Mouse (Mus musculus) kidney, postnatal 14 days (tissue): Measurements from ENCODE around the gene Pakap.

Experiments used
- DNase-seq: peaks from one replicate; pipeline ENCODE4 v3.0.0; 2022; ENCODE audit warnings: mixed read lengths

Gene Pakap

DNA sequence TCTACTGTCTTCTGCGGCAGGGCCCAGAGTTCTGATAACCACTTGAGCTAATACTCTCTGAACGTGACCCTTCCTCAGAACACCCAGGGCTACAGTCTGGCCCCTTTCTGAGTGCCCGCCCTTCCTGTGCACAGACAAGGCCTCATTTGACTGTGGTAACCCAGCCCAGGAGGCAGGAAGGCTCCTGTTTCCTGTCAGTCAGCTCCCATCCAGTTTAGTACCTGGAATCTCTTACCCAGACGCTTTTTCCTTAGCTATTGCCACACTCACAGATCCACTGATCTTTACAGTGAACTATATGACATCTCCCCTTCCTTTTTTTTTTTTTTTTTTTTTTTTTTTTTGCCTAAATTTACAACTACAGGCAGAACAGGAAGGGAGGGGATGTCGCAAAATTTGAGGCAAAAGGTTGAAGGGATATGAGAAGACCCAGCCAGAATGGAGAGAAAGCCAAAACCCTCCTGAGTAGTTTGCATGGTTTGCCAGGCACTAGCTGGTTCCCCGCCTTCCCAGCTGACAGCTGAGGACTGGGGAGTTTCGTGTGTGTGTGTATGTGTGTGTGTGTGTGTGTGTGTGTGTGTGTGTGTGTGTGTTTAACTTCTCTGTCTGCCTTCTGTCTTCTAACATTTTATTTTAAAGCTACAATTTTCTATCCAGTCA lies 245.1 kb downstream of the Pakap start:
- peak; percentile 65 for DNase-seq

DNA sequence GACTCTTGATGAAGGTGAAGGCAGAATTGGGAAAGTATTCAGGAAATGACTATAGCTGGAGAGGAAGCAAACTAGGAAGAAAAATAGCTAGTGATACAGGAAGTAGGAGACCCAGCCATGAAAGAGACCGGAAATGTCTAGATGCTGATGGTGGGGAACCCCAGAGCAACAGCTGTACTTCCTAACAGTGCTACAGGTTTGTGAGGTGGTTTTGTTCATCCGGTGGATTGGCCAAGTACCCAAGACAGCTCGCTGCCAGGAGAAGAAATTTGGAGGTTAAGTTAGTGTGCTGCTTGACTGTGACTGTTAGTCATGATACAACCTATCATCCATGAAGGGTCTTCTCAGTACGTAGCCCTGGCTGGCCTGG lies 245.6 kb downstream of the Pakap start:
- peak; percentile 20 for DNase-seq

DNA sequence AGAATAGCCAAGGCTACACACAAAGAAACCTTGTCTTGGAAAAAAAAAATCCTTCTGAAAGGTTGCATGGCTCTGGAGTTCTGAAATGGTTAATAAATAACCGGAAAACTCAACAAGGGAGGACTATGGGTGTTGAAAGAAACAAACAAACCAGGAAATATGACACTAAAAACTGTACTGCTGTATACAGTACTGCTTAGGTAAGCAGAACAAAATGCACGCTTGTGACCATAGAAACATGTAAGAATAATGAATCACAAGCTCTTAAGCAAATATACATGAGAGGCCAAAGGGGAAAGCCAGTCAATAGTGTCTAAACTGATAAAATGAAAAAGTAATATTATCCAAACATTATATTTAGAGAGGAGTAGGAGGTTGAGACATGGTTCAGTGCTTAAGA lies 247.4 kb downstream of the Pakap start:
- DNase-seq: no peak

DNA sequence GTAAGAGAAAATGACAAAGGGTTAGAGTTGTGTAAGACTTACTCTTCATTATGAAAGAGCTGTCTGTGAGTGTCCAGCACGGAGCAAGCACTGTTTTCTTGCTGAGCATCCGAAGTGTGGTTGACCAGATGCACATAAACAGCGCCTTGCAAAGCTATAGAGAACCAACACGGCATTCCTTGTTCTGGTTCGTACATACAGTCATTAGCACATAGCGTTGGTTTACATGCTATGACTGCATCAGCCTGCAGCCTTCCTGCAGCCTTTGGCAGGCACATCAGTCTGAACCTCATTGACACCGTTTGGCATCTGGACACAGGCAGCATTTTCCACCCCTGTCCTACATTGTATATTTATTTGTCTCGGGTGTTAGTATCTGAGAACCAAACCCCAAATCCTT lies 248.2 kb downstream of the Pakap start:
- DNase-seq: no peak

DNA sequence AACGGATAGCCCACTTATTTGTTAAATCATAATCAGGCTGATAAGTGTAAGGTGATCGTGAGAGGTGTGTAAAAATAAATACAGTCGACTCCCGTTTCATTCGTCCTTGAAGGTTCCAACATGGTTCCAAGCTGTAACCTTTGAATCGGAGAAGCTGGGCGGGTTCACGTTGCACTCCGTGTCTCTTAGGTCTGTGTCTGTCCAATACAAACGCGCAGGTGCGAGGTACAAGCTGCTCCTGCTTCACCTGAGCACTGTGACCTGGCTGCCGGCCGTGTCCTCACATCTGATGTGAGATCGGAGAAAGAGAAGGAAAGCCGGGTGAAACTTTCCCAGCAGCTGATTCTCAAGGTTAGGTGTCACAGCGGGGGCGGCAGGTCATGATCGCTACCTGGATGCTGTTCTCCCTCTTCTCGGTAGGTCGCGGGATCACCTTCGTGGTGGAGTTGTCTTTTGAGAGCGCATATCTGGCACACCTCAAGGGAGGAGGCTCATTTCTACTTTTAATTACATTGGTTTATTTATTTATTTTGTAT lies 252.9 kb downstream of the Pakap start:
- no peak for DNase-seq

DNA sequence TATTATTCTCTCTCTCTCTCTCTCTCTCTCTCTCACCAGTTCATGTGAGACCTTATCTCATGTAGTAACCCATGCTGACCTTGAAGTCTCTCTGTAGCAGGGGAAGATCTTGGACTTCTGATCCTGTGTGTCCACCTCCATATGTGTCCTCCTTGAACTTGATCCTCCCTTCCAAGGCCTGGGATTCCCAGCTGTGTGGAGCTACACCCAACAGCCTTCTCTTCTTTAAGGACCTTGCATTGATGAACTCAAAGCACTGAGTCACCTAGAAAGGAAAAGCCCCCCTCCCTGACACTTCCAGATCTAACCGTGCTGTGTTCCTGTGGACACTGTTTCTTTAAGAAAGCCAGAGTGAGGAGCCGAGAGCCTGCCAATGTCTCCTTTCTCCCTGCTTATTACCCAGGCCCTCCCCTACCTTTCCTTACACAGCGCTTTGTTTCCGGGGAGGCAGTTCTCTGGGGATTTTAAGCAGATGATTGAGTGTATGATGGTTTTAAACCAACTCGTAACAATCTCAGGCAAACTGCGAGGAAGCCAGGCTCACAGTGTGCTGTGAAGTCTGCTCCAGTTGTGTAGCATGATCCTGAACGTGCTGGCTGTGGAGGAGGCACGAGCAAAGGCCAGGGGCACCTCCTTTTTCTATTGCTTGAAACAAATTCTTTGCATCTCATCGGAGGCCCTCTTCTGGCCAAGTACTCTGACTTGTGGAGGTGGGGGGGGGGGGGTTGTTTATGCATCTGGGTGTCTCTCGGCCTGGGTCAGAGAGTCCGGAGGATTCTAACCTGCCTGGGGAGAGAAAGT lies 253.8 kb downstream of the Pakap start:
- no peak for DNase-seq

DNA sequence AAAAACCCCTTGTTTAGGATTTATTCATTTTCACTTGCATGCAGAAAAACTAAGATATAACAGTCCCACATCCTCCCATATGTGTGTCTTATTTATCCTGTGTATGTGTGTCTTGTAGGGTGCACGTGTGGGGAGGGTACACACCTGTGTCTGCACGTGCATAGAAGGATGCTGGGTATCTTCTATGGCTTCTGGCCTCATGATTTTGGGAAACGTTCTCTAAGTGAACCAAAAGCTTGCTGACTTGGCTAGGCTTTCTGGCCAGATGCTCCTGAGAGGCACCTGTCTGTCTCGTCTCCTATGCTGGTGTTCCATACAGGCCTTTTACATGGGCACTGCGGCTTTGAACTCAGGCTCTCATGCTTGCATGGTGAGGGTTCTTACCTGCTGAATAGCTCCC lies 254.7 kb downstream of the Pakap start:
- DNase-seq: no peak

DNA sequence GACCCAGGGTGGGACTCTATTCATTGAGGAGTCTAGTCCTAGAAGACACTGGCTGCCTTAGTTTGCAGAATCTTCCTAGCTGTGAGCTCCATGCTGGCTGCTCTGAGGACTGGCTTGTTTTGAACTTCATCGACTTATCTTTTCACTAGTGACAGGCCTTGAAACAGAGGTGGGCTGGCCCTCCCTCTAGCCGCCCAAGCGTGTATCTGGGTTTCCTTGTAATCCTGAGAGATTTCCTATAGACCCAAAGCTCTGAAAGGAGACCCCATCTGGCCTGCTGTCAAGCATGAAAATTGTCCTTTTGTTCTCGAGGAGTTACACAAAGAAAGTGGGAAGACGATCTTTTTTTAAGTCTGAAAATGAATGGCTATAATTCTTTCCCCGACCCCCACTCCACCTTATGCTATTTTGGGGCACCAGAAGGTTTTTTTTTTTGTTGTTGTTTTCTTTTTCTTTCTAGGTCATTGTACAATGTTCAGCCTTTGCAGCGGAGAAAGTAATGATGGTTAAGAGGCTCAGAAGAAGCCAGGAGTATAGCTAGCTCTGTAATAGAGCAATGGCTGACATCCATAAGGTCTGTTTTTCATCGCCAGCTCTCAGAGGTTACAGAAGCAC lies 256.8 kb downstream of the Pakap start:
- DNase-seq: no peak

DNA sequence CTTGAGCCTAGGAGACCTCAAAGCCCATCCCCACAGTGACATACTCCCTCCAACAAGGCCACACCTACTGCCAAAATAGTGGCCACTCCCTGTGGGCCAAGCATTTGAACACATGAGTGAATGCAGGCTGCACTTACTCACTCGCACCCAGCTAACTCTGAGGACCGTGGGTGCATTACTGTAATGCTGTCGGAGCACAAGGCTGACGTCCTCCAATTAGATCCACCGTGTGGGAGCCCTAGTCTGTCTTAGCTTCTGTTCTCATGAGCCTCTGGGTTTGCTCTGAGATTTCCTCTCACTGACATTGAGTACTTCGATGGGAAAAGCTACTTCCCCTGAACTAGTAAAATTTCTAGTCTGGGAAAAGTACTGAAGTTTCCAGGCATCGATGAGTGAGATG lies 258.3 kb downstream of the Pakap start:
- no peak for DNase-seq

DNA sequence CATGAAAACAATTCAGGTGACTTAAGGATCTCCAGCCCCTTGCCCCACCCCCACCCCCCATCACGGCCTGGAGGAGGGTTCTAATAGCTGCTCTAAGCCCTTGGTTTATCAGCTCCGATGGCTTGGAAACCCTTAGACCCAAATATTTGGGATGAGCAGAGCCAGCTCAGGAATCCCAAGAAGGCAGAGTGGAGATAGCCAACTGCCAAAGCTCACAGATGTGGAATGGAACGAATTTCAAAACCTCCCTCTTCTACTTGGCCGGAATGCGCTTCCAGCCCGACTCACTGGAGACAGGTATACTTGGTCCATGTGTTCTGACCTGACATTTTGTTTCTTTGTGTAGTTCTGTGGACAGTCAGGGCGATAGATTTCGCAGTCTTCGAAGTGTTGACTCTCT lies 261.2 kb downstream of the Pakap start:
- no peak for DNase-seq

DNA sequence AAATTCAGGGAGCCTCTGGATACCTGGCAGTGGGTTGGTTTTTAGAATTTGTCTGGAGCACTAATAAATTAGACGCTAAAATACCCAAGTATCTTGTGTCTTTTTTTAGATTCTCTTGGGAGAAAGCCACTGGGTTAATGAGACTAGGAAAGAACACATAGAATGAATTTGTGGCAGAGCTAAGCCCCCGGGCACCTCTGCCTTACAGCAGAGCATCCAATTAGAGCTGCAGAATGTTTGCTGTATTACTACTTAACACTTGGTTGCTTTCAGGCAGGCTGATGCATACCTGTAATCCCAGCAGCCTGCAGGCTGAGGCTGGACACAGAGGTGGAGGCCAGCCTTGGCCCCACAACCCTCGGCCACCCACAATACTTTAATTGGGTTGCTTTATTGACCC lies 261.8 kb downstream of the Pakap start:
- no peak for DNase-seq

DNA sequence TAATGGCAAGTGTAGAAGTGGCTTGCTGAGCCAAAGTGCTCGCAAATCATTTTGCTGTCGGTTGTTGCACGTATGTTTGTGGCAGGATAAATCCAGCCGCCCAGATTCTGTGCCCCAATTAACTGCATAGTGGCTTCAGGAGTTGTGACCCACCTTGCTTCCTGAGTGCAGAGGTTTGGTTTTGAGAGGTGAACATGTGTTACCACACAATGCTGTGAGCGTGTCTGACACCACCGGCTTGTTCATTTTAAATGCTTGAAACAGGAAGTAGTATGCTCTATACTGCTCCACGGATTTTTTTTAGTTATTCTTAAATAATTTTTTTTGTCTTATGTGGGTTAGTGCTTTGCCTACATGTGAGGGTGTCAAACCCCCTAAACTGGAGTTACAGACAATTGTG lies 264.3 kb downstream of the Pakap start:
- DNase-seq: no peak

DNA sequence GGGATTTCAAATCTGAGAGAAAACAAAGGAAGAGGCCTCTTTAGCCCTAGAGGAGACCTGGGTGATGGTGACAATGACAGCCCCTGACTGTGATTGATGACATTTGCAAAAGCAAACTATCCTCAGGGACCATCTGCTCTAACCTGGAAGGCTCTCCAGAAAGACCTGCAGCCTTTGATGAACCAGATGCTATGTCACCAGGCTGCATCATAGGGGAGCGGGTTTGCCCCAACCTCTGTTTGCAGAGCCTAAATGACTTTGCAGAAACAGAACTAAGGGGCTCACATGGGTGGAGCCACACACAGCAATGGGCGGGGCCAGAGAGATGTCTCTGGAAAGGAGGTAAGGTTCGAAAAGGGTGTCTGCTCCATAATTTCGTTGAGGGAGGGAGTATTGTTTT lies 265.1 kb downstream of the Pakap start:
- no peak for DNase-seq

DNA sequence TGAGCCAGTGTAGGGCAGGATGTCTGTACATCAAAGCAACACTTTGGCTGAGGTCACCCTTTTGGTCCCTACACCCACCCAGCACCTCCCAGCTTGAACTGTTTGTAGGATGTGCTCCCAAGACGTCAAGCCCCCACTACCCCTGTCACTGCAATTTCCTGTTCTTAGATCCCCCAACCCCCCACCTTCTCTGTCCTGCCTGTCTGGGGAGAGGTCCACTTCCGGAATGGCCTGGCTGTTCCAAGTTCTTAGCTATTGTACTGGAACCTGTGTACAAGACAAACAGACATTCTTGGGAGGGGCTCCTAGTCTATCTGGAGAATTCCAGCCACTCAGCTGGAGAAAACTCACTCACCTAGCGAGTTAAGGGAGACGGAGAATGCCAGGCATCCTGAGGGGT lies 266.2 kb downstream of the Pakap start:
- peak; percentile 52 for DNase-seq

DNA sequence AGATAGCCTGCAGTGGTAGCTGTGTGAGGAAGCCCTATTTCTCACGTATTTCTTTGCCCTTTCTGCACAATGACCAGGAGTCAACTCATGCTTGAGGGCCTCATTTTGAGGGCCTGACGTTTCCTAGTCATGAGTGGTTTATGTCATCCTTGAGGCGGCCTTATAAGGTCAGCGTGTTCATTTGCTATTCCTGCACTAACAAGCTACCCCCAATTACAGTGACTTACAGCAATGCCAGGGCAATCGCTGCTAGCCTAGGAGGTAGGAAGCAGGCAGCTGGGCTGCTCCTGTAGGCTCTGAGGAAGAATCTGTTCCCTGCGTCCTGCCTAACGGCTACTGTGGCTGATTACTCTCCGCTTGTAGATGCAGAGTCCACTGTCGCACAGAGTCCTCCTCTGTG lies 269.1 kb downstream of the Pakap start:
- no peak for DNase-seq

DNA sequence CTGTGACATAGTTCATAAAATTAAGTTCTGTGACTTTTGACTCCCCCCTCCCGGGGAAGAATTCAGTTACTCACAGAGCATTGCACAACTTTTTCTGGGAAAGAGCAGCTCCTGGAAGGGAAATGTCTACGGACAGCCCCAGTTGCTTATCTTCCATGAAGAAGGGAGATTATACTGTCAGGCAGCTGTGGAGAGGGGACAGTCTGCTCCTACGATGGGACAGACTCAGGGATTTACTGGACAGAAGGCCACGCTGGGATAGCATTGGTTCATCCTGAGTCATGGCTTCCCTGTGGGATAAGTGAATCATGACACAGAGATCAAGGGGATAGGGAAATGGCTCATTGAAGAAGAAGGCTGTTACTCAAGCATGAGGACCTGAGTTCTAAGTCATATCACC lies 271.4 kb downstream of the Pakap start:
- peak; percentile 24 for DNase-seq

DNA sequence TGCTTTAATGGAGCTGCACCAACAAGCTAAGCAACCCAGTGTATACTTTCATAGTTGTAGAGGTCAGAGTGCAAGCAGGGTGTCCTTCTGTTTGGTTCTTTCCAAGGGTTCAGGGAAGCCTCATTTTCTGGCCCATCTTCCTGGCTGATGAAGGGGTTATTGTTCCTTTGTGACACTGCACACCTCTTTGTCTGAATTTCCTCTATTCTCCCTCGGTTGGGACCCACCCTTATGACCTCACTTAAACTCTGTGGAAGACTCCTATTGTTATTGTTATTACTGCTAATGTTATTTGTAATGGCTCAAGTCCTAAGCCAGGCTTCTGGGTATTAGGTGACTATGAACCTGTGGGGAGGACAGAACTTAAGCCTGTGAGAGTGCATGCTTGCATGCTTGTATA lies 273.9 kb downstream of the Pakap start:
- no peak for DNase-seq

DNA sequence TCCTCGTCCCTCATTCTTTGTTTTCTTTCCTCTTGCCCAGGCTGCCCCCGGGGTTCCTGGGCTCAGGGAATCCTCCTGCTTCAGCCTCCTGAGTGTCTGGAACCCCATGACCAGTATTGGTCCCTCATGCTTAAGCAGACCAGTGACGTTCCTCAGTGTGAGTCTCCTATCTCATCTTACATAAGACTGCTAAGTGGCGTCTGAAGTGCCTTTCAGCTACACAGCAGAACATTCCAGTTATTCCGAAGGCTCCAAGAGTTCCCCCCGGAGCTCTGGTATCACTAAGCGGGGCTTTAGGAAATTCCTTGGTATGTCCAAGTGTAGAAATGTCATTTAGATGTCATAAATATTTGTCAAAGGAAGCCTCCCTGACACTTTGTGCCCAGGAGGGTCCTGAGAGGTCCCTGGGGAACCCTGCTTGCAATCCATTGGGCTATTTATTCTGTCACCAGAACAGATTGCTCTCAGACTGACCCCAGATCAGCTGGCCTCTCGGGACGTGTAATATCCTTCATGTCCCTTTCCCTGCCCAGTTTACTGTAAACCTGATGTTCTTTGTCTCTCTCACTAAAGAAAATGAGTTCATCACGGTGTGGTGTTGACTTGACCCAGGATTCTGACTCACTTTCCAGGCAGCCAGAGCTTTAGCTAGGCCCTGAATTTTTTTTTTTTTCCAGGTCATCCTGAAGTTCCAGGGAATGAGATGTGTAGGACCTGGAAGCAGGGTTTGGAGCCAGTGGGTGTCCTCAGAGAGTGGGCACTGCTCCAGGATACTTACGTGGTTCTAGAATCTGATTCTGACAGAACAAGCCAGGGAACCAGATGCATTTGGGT lies 274.7 kb downstream of the Pakap start:
- DNase-seq: peak; percentile 63

DNA sequence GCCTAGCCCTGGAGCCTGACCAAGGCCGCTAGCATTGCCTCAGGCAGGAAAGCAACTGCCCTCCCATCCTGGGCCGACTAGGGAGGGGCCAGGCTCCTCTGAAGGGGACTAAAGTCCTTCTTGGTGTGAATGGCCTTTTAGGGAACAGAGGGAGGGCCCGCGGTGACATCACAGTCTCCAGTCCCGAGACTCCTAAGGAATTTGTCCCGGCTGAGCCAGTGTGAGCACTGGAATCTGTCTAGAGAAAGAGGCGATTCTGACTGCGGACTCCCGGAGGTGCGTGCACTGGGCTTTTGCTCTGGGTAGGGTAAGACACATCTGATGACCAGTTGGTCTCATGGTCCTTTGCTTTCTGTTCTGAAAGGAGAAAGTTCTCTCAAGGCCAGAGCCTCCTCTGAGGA lies 277.1 kb downstream of the Pakap start:
- DNase-seq: peak; percentile 94

DNA sequence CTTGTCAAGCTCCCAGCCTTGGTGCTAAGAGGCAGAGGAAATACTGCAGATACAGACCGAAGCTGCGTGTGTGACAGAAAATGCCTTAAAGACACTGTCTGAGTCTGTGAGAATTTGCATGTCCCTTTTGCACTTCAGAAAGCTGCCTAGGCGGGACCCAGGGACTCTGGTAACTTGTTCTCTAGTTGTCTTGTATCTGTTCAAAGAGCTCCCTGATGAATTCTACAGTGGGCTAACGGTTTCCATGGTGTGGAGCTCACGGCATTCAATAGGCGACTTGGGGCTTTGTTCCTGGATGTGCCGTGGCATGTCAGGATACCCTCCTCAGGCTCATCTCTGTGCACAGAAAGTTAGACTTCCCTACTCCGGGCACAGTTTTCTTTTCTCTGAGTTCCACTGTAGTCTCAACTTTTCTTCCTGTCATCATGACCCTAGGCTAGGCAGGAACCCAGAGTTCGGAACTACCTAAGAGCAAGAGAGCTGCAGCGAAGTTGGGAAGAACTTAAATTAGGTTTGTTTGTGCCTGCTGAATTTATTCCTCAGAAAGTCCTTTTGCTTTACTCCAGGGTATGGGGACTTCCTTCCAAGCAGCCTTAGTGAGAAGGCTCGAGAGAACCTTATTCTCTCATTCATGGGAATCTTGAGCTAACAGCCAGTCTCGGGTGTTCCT lies 277.7 kb downstream of the Pakap start:
- no peak for DNase-seq

DNA sequence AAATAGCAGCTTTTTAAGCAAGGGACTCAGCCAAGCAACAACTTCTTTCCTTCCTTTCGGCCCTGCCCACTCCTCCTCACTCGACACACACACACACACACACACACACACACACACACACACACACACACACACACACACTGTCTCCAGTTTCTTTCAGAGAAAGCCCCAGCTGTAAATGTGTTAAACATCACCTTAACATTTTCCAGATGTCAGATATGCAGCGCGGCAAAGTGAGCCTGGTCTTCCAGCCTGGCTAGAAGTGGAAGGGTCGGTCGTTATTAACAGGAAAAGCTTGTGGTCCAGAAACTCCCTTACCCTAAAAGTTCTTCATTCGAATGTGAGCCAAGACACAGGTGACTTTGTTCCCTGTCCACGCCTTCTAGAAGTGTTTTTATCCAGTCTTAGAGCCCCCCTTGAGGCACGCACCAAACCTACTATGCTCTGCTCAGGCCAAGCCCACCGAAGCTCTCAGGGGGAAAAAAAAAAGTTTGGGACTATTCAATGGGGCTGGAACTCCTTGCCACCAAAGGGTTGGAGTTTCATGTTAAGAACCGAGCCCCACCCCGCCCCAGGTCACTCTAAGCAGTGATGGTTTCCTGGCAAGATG lies 278.5 kb downstream of the Pakap start:
- DNase-seq: no peak

DNA sequence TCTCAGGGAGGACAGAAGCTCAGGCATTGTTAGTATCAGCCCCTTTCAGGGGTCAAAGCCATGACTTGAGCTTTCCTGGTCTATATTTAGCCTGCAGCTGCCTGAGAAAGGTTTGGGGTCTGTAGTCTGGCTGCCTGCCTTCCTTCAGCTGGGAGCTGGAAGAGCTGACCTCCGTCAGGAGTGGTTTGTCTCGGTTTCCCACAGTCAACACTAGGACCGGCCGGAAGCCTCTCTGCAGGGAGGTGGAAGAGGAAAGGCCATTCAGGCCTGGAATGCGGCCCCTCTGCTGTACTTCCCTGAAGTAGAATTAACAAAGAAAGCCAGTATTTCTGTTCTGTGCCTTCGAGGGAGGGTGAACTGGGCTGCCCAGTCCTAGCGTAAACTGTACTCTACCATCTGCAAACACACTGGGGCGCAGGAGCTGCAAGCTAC lies 279.0 kb downstream of the Pakap start:
- DNase-seq: peak; percentile 78
